Mouse (Mus musculus) neural tube, embryonic 11.5 days (tissue): Measurements from ENCODE around the gene H6pd. TPM values are rescaled to one million over a fixed set of nuclear protein-coding genes. Genes with fewer than 3 reads are reported as not detected.

Source experiments
- ATAC-seq: fragments of 200-750 bp; cut with Nextera tagmentation; 2 replicates; pipeline ENCODE4 v1.8.0; 2017; ENCODE audit warnings: moderate number of reproducible peaks, mild to moderate bottlenecking, moderate TSS enrichment, moderate library complexity; ENCODE audit not compliant: insufficient read depth, low FRiP score, low TSS enrichment
- DNase-seq: peaks from one replicate; pipeline ENCODE4 v3.0.0-alpha.2; 2015; ENCODE audit warnings: low spot score
- H3K27ac ChIP-seq: fragments of 300-500 bp; sonication (generic); 2 replicates; pipeline ENCODE4 v1.5.1; 2014; ENCODE audit warnings: low read depth, mild to moderate bottlenecking, low read length
- H3K27me3 ChIP-seq: fragments of 300-500 bp; sonication (generic); 2 replicates; pipeline ENCODE4 v1.6.1; 2014; ENCODE audit warnings: mild to moderate bottlenecking, low read length, mixed read lengths; ENCODE audit not compliant: control insufficient read depth, insufficient read depth
- H3K36me3 ChIP-seq: fragments of 300-500 bp; sonication (generic); 2 replicates; pipeline ENCODE4 v1.6.1; 2014; ENCODE audit warnings: mild to moderate bottlenecking, low read length, moderate library complexity, mixed read lengths; ENCODE audit not compliant: control insufficient read depth, insufficient read depth
- H3K4me1 ChIP-seq: fragments of 300-500 bp; sonication (generic); 2 replicates; pipeline ENCODE4 v1.6.1; 2014; ENCODE audit warnings: low read length, mixed read lengths; ENCODE audit not compliant: control insufficient read depth, insufficient read depth
- H3K4me2 ChIP-seq: fragments of 300-500 bp; sonication (generic); 2 replicates; pipeline ENCODE4 v1.6.1; 2014; ENCODE audit warnings: low read depth, mild to moderate bottlenecking, moderate library complexity
- H3K4me3 ChIP-seq: fragments of 300-500 bp; sonication (generic); 2 replicates; pipeline ENCODE4 v1.5.1; 2014; ENCODE audit warnings: low read depth, low read length
- H3K9ac ChIP-seq: fragments of 300-500 bp; sonication (generic); 2 replicates; pipeline ENCODE4 v1.6.1; 2014; ENCODE audit warnings: mild to moderate bottlenecking, low read length
- H3K9me3 ChIP-seq: fragments of 300-500 bp; sonication (generic); 2 replicates; pipeline ENCODE4 v1.6.1; 2016; ENCODE audit warnings: low read length; ENCODE audit not compliant: control insufficient read depth
- WGBS: fragments of 180-500 bp; shearing (Covaris S2); extraction: QIAGEN DNeasy Blood & Tissue Kit; methylation state at CpG from one replicate; pipeline ENCODE4 v1.1.7; 2014; 5-methylcytosine and 5-hydroxymethylcytosine counted together
- polyA plus RNA-seq: library from polyadenylated mRNA; unstranded; fragments of >200 nt; fragmentation: Nextera tagmentation; extraction: Ambion mirVana; gene quantifications from 2 replicates; pipeline ENCODE4 v1.2.1, GENCODE M21; 2014

Gene H6pd
- polyA plus RNA-seq, 1 experiment from 2014 or later = 3.6 TPM

- Histone ChIP-seq H3K27ac (no peak overlapping the region), H3K36me3 (no peaks in the 10 kb centered on the region), H3K9ac (no peak overlapping the region), H3K27me3 (no peaks in the 10 kb centered on the region), H3K9me3 (no peaks in the 10 kb centered on the region), H3K4me2 (no peak overlapping the region), H3K4me3 (no peak overlapping the region), H3K4me1 (no peaks in the 10 kb centered on the region; the same call in 1 of the 2 replicates)
- ATAC-seq (no peak), DNase-seq (no peak)
- WGBS = 62% methylated on average over 3 of the region's 3 CpGs
Measured at GRCm38 (mm10) chr4:149930755-149931154, 78.1 kb downstream of the H6pd start.

Other genes starting within 250 kb of the H6pd start
- gene Slc25a33, start 234.7 kb downstream of the H6pd start, polyA plus RNA-seq = 22.0 and 22.9 TPM in 2 replicates
- 25.8 and 26.9 TPM in 2 replicates for gene Spsb1, start 54.0 kb downstream of the H6pd start, polyA plus RNA-seq
- gene Gpr157, start 78.3 kb upstream of the H6pd start, polyA plus RNA-seq = 0.24 and 0.28 TPM in 2 replicates
- gene Slc2a5, start 110.3 kb upstream of the H6pd start, polyA plus RNA-seq = 2.9 and 3.3 TPM in 2 replicates
- gene Slc2a7, start 139.9 kb upstream of the H6pd start, polyA plus RNA-seq = not detected in 2 replicates
- 0.39 TPM in 1 of 2 replicates, not detected in the other for gene Car6, start 192.3 kb upstream of the H6pd start, polyA plus RNA-seq
- gene Eno1, start 227.7 kb upstream of the H6pd start, polyA plus RNA-seq = 1,923 and 1,983 TPM in 2 replicates